Mouse (Mus musculus): ENCODE results near the gene Dph2. TPM values are rescaled to one million over a fixed set of nuclear protein-coding genes. Genes with fewer than 3 reads are reported as not detected.

Dph2 gene
- polyA plus RNA-seq, 1 experiment from 2014 or later, result 22.9 TPM

DNA sequence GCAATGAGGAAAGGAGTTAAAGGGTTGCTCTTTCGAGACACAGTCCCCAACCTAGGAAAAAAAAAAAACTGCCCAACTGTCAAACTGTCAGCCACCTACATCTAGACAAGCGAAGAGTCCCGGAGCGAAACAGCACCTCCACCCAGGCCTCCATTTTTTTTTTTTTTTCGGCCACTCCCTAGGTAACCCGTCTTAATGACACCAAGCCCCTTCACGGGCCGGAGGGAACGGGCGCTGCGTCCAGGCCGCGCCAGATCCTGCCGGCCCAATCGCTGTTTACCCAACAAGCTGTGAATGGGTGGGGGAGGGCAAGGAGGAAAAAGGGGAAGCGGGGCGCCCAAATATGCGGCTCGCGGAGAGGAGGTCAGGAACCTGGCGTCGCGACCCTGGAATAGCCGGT lies 5.2 kb downstream of the Dph2 start:
- Histone ChIP-seq H3K4me2 (replicated peaks) (peak overlapping the region; percentile 90), H3K9ac (peak overlapping the region; percentile 85), H3K36me3 (replicated peaks; ENCODE audit: control insufficient read depth, insufficient read depth) (peaks cover 30% of the 10 kb centered on the region), H3K27me3 (ENCODE audit: control insufficient read depth, insufficient read depth, low read length) (no peaks in the 10 kb centered on the region), H3K27ac (0 out of 2 replicates have a peak overlapping the region, but pooled peaks have one; percentile 47), H3K9me3 (ENCODE audit: control insufficient read depth, low read length) (no peaks in the 10 kb centered on the region), H3K4me3 (replicated peaks; ENCODE audit: low read length) (peak overlapping the region; percentile 82), H3K4me1 (replicated peaks; ENCODE audit: control insufficient read depth, insufficient read depth, low read length) (peaks cover 37% of the 10 kb centered on the region)
- no peak; the same call in 1 of the 2 replicates for ATAC-seq (ENCODE audit: low FRiP score)
- 3% methylated on average over 23 of the region's 24 CpGs for WGBS
- DNase-seq (ENCODE audit: low spot score), result no peak

DNA sequence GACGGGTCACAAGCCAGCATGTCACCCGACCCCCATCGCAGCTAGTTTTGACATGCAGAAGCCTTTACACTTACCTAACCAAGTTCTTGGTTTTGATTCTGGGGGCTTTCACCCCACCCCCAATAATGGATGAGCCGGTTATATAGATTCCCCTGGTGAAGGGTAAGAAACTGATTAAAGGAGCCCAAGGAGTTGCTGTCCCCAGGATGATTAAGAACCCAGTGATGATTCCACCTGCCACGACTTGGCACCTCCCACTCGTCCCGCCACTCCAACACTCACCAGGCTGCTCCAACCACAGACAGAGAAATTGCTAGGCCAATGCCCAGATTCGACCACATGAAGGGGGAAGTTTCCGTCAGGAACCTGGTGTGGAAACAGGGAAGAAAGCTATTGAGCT lies 5.8 kb downstream of the Dph2 start:
- DNase-seq (ENCODE audit: low spot score), result no peak
- Histone ChIP-seq H3K4me1 (replicated peaks; ENCODE audit: control insufficient read depth, insufficient read depth, low read length) (peaks cover 36% of the 10 kb centered on the region), H3K9ac (peak overlapping the region; percentile 85), H3K36me3 (replicated peaks; ENCODE audit: control insufficient read depth, insufficient read depth) (peaks cover 30% of the 10 kb centered on the region), H3K9me3 (ENCODE audit: control insufficient read depth, low read length) (no peaks in the 10 kb centered on the region), H3K4me3 (replicated peaks; ENCODE audit: low read length) (peak overlapping the region; percentile 82), H3K27ac (no peak overlapping the region), H3K4me2 (replicated peaks) (peak overlapping the region; percentile 90), H3K27me3 (ENCODE audit: control insufficient read depth, insufficient read depth, low read length) (no peaks in the 10 kb centered on the region)
- ATAC-seq (ENCODE audit: low FRiP score), result no peak
- 81% methylated on average over 9 of the region's 9 CpGs for WGBS

DNA sequence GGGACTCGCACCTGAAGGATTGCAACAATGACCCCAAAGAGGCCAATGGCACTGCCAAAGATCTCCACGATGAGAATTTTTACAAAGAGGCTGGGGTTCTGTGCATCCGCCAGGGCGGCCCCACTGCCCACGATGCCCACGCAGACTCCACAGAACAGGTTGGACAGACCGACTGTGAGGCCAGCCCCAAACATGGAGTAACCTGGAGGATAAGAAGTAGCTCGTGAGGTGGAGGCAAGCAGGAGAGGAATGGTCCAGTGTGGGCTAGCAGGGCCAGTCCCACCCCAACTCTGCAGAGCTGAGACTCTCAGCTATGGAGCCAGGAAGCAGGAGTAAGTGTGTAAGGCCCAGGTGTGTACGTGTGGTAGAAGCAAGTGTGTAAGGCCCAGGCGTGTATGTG lies 6.7 kb downstream of the Dph2 start:
- DNase-seq (ENCODE audit: low spot score) (no peak), ATAC-seq (ENCODE audit: low FRiP score) (no peak)
- peaks cover 41% of the 10 kb centered on the region for H3K4me1 ChIP-seq (replicated peaks; ENCODE audit: control insufficient read depth, insufficient read depth, low read length)
- no peak overlapping the region for H3K9ac ChIP-seq
- H3K27me3 ChIP-seq (ENCODE audit: control insufficient read depth, insufficient read depth, low read length), result no peaks in the 10 kb centered on the region
- H3K27ac ChIP-seq, result no peak overlapping the region
- peaks cover 39% of the 10 kb centered on the region for H3K36me3 ChIP-seq (replicated peaks; ENCODE audit: control insufficient read depth, insufficient read depth)
- H3K9me3 ChIP-seq (ENCODE audit: control insufficient read depth, low read length), result no peaks in the 10 kb centered on the region
- H3K4me3 ChIP-seq (replicated peaks; ENCODE audit: low read length), result no peak overlapping the region
- no peak overlapping the region for H3K4me2 ChIP-seq (replicated peaks)
- 97% methylated on average over 10 of the region's 10 CpGs for WGBS

- Histone ChIP-seq H3K27ac (no peak overlapping the region), H3K4me2 (replicated peaks) (peak overlapping the region; percentile 92), H3K9me3 (ENCODE audit: control insufficient read depth, low read length) (no peaks in the 10 kb centered on the region), H3K27me3 (ENCODE audit: control insufficient read depth, insufficient read depth, low read length) (no peaks in the 10 kb centered on the region), H3K9ac (peak overlapping the region; percentile 94; the same call in 1 of the 2 replicates), H3K36me3 (replicated peaks; ENCODE audit: control insufficient read depth, insufficient read depth) (peaks cover 42% of the 10 kb centered on the region), H3K4me3 (replicated peaks; ENCODE audit: low read length) (peak overlapping the region; percentile 86), H3K4me1 (replicated peaks; ENCODE audit: control insufficient read depth, insufficient read depth, low read length) (peaks cover 43% of the 10 kb centered on the region)
- DNase-seq (ENCODE audit: low spot score), result no peak
- WGBS, result 100% methylated on average over 1 of the region's 1 CpGs
- no peak for ATAC-seq (ENCODE audit: low FRiP score)
Observed at GRCm38 (mm10) chr4:117884146-117884545, 7.7 kb downstream of the Dph2 start.

DNA sequence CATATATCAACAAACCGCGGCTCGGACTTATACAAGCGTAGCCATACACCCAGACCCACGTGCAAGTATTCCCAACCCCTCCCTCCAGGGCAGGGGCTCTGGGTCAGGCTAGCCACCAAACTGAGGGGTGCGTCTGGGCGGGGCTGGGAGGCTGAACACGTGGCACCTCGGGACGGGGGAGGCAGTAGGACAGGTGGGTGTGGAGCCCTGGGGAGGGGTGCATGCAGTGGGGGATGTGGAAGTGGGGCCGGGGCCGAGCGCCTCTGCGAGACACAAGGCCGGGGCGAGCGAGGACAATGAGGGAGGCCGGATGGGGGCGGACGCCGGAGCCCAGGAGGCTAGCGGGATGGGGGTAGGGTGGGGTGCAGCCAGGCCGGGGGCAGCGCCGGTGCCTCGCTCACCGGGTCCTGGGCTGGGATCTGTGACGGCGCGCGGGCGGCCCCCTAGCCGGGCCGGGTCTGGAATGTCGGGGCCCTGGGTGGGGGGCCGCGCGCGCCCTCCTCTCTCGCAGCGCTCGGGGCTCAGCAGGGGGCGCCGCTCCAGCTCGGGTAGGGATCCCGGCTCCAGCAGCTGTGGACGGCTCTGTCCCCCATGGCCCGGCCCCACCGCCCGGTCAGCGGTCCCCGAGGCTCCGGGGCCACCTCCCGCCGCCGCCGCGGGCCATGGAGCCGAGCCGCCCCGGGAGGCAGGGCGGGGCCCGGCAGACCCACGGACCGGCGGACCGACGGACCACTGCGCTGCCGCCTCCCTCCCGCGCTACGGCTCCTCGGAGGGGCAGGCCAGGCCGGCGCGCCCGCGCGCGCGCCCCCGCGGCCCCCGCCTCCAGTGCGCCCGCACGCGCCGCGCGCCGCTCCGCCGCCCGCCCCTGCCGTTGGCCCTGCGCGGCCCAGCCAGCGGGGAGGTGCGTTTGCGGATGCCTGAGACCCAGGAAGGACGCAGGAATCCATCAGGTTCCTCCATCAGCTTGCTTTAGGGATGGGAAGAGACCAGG lies 8.8 kb downstream of the Dph2 start, which contains the start of gene B4galt2:
TSS of gene B4galt2 (minus strand) at position 787 of the 991 bp plus-strand sequence.
- no peaks in the 10 kb centered on the region for H3K27me3 ChIP-seq (ENCODE audit: control insufficient read depth, insufficient read depth, low read length)
- H3K9ac ChIP-seq, result peak within 1 kb of the TSS; percentile 94
- no peaks in the 10 kb centered on the region for H3K9me3 ChIP-seq (ENCODE audit: control insufficient read depth, low read length)
- H3K36me3 ChIP-seq (replicated peaks; ENCODE audit: control insufficient read depth, insufficient read depth), result peaks cover 47% of the 10 kb centered on the region
- H3K4me1 ChIP-seq (replicated peaks; ENCODE audit: control insufficient read depth, insufficient read depth, low read length), result peaks cover 43% of the 10 kb centered on the region
- H3K4me2 ChIP-seq (replicated peaks), result peak within 1 kb of the TSS; percentile 92
- DNase-seq (ENCODE audit: low spot score) (peak; percentile 72), ATAC-seq (ENCODE audit: low FRiP score) (peak; percentile 62)
- 0% methylated on average over 66 of the region's 103 CpGs for WGBS
- H3K4me3 ChIP-seq (replicated peaks; ENCODE audit: low read length), result peak within 1 kb of the TSS; percentile 86
- peak within 1 kb of the TSS; percentile 81 for H3K27ac ChIP-seq

GRCm38 (mm10) chr4:117878703-117879102 lies 13.1 kb downstream of the Dph2 start:
- DNase-seq (ENCODE audit: low spot score) (no peak), ATAC-seq (ENCODE audit: low FRiP score) (no peak)
- Histone ChIP-seq H3K9me3 (ENCODE audit: control insufficient read depth, low read length) (no peaks in the 10 kb centered on the region), H3K4me1 (replicated peaks; ENCODE audit: control insufficient read depth, insufficient read depth, low read length) (peaks cover 24% of the 10 kb centered on the region), H3K27ac (no peak overlapping the region), H3K36me3 (replicated peaks; ENCODE audit: control insufficient read depth, insufficient read depth) (peaks cover 65% of the 10 kb centered on the region), H3K4me3 (replicated peaks; ENCODE audit: low read length) (no peak overlapping the region), H3K9ac (no peak overlapping the region), H3K27me3 (ENCODE audit: control insufficient read depth, insufficient read depth, low read length) (no peaks in the 10 kb centered on the region), H3K4me2 (replicated peaks) (no peak overlapping the region)
- WGBS, result 83% methylated on average over 5 of the region's 5 CpGs

DNA sequence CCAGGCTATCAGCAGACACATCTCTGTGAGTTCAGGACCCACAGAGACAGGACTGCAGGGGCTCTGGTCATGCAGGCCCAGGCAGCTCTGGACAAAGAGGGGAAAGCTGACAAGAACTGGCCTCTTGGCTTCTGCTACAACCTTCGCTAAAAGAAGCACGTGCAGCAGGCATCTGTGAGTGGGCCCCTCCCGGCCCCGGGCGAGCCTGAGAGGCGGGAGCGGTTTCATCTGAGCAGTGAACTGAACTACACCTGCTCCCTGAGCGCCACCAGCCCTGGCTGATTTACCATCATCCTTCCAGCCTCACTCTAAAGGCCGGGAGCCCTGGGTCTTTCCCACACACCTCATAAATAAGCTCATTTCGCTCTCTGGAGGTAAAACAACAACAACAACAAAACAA lies 13.5 kb downstream of the Dph2 start:
- Histone ChIP-seq H3K27me3 (ENCODE audit: control insufficient read depth, insufficient read depth, low read length) (no peaks in the 10 kb centered on the region), H3K4me2 (replicated peaks) (no peak overlapping the region), H3K9ac (no peak overlapping the region), H3K4me3 (replicated peaks; ENCODE audit: low read length) (no peak overlapping the region), H3K4me1 (replicated peaks; ENCODE audit: control insufficient read depth, insufficient read depth, low read length) (peaks cover 21% of the 10 kb centered on the region), H3K36me3 (replicated peaks; ENCODE audit: control insufficient read depth, insufficient read depth) (peaks cover 69% of the 10 kb centered on the region), H3K9me3 (ENCODE audit: control insufficient read depth, low read length) (no peaks in the 10 kb centered on the region), H3K27ac (no peak overlapping the region)
- DNase-seq (ENCODE audit: low spot score), result no peak
- 57% methylated on average over 10 of the region's 10 CpGs for WGBS
- ATAC-seq (ENCODE audit: low FRiP score), result no peak

GRCm38 (mm10) chr4:117873615-117874014 lies 18.2 kb downstream of the Dph2 start:
- Histone ChIP-seq H3K4me1 (replicated peaks; ENCODE audit: control insufficient read depth, insufficient read depth, low read length) (no peaks in the 10 kb centered on the region), H3K9me3 (ENCODE audit: control insufficient read depth, low read length) (no peaks in the 10 kb centered on the region), H3K4me3 (replicated peaks; ENCODE audit: low read length) (no peak overlapping the region), H3K36me3 (replicated peaks; ENCODE audit: control insufficient read depth, insufficient read depth) (peaks cover 54% of the 10 kb centered on the region), H3K4me2 (replicated peaks) (no peak overlapping the region), H3K27ac (no peak overlapping the region), H3K27me3 (ENCODE audit: control insufficient read depth, insufficient read depth, low read length) (no peaks in the 10 kb centered on the region), H3K9ac (no peak overlapping the region)
- DNase-seq (ENCODE audit: low spot score) (no peak), ATAC-seq (ENCODE audit: low FRiP score) (no peak)
- WGBS, result 89% methylated on average over 9 of the region's 9 CpGs

DNA sequence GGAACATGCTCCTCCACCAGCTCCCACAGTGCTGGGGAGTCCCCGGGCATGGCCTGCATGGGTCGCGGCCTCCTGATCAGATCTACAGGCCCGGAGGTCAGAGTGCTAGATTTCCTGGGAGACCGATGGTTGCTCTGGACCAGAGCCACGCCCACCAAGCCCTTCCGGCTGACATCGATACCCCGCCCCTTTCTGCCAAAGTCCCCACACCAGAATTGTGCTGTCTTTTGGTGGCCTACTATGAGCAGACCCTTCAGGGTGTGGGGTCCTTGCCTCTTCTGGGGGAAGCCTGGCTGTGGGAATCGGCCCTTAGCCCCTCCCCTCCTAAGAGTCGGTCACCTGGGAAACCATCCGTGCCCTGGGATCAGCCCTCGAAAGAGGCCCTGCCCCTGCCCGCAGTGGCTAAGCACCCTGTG lies 19.4 kb downstream of the Dph2 start, which contains the start of gene Ccdc24:
TSS of gene Ccdc24 (minus strand) at position 87 of the 416 bp plus-strand sequence.
- no peak for ATAC-seq (ENCODE audit: low FRiP score)
- no peak within 1 kb of the TSS for H3K9ac ChIP-seq
- H3K36me3 ChIP-seq (replicated peaks; ENCODE audit: control insufficient read depth, insufficient read depth), result peaks cover 44% of the 10 kb centered on the region
- H3K4me1 ChIP-seq (replicated peaks; ENCODE audit: control insufficient read depth, insufficient read depth, low read length), result no peaks in the 10 kb centered on the region
- no peaks in the 10 kb centered on the region for H3K9me3 ChIP-seq (ENCODE audit: control insufficient read depth, low read length)
- peak within 1 kb of the TSS; percentile 38 for H3K4me2 ChIP-seq (replicated peaks)
- DNase-seq (ENCODE audit: low spot score), result no peak
- 9% methylated on average over 14 of the region's 14 CpGs for WGBS
- no peaks in the 10 kb centered on the region for H3K27me3 ChIP-seq (ENCODE audit: control insufficient read depth, insufficient read depth, low read length)
- no peak within 1 kb of the TSS for H3K27ac ChIP-seq
- no peak within 1 kb of the TSS for H3K4me3 ChIP-seq (replicated peaks; ENCODE audit: low read length)

Data from hindbrain, embryonic 14.5 days (tissue).